Mouse (Mus musculus): ENCODE results near the gene Olfr875. TPM values are rescaled to one million over a fixed set of nuclear protein-coding genes. Genes with fewer than 3 reads are reported as not detected.
A peak's percentile ranks its signal among the peaks of the same experiment; 100 is the strongest.
"Not testable (repeated sequence)": the region's sequence is repeated elsewhere in the genome, so short reads cannot be mapped to it uniquely, and the experiment has no call there.

Olfr875 gene
- polyA plus RNA-seq (2016; fragmentation: Nextera tagmentation; extraction: Ambion mirVana) = not detected in 2 replicates

- ATAC-seq (ENCODE audit: low FRiP score) = no peak
- Histone ChIP-seq H3K4me2 (no peak within 1 kb of the TSS), H3K9ac (no peak within 1 kb of the TSS), H3K4me3 (replicated peaks) (no peak within 1 kb of the TSS), H3K9me3 (no peaks in the 10 kb centered on the region), H3K27me3 (no peaks in the 10 kb centered on the region), H3K36me3 (replicated peaks) (no peaks in the 10 kb centered on the region), H3K27ac (no peak within 1 kb of the TSS), H3K4me1 (no peaks in the 10 kb centered on the region)
- WGBS = 39% methylated on average over 2 of the region's 2 CpGs
Observed at GRCm38 (mm10) chr9:37771759-37772158, at the start of gene Olfr875. Olfr875 (plus strand) TSS chr9:37771857.

- WGBS = 93% methylated on average over 1 of the region's 1 CpGs
- Histone ChIP-seq H3K27me3 (no peaks in the 10 kb centered on the region), H3K4me3 (replicated peaks) (no peak overlapping the region), H3K4me1 (no peaks in the 10 kb centered on the region), H3K36me3 (replicated peaks) (no peaks in the 10 kb centered on the region), H3K9me3 (no peaks in the 10 kb centered on the region), H3K9ac (no peak overlapping the region), H3K4me2 (no peak overlapping the region), H3K27ac (no peak overlapping the region)
- ATAC-seq (ENCODE audit: low FRiP score) = no peak
Observed at GRCm38 (mm10) chr9:37734310-37734709, 37.3 kb upstream of the Olfr875 start.

- no peak within 1 kb of the TSS for H3K27ac ChIP-seq
- no peak within 1 kb of the TSS for H3K4me2 ChIP-seq
- no peak within 1 kb of the TSS for H3K9ac ChIP-seq
- no peaks in the 10 kb centered on the region for H3K36me3 ChIP-seq (replicated peaks)
- H3K4me3 ChIP-seq (replicated peaks) = no peak within 1 kb of the TSS
- H3K27me3 ChIP-seq = no peaks in the 10 kb centered on the region
- no peak for ATAC-seq (ENCODE audit: low FRiP score)
- H3K9me3 ChIP-seq = no peaks in the 10 kb centered on the region
- H3K4me1 ChIP-seq = peaks cover under 1% of the 10 kb centered on the region; the same call in 1 of the 2 replicates
Observed at GRCm38 (mm10) chr9:37744806-37745205, 26.9 kb upstream of the Olfr875 start, which contains the start of gene Olfr874. Olfr874 (plus strand) TSS chr9:37745106.

GRCm38 (mm10) chr9:37750319-37751075 is 21.2 kb upstream of the Olfr875 start:
- Histone ChIP-seq H3K36me3 (replicated peaks) (no peaks in the 10 kb centered on the region), H3K4me3 (replicated peaks) (no peak overlapping the region), H3K4me2 (peak overlapping the region; percentile 29), H3K9me3 (no peaks in the 10 kb centered on the region), H3K27me3 (no peaks in the 10 kb centered on the region), H3K27ac (no peak overlapping the region), H3K9ac (no peak overlapping the region), H3K4me1 (peaks cover 12% of the 10 kb centered on the region)
- ATAC-seq (ENCODE audit: low FRiP score) = peak; percentile 77
- WGBS = 13% methylated on average over 7 of the region's 7 CpGs

- Histone ChIP-seq H3K4me1 (peaks cover 12% of the 10 kb centered on the region), H3K9me3 (no peaks in the 10 kb centered on the region), H3K36me3 (replicated peaks) (no peaks in the 10 kb centered on the region), H3K4me3 (replicated peaks) (no peak overlapping the region), H3K4me2 (no peak overlapping the region), H3K27me3 (no peaks in the 10 kb centered on the region), H3K9ac (no peak overlapping the region), H3K27ac (no peak overlapping the region)
- no peak for ATAC-seq (ENCODE audit: low FRiP score)
- WGBS = 65% methylated on average over 2 of the region's 2 CpGs
Observed at GRCm38 (mm10) chr9:37751467-37751866, 20.2 kb upstream of the Olfr875 start.

- Histone ChIP-seq H3K36me3 (replicated peaks) (no peaks in the 10 kb centered on the region), H3K27ac (no peak overlapping the region), H3K9ac (no peak overlapping the region), H3K27me3 (no peaks in the 10 kb centered on the region), H3K4me2 (no peak overlapping the region), H3K4me1 (peaks cover 12% of the 10 kb centered on the region), H3K4me3 (replicated peaks) (no peak overlapping the region), H3K9me3 (no peaks in the 10 kb centered on the region)
- WGBS = 68% methylated on average over 4 of the region's 4 CpGs
- ATAC-seq (ENCODE audit: low FRiP score) = no peak
Observed at GRCm38 (mm10) chr9:37752006-37752405, 19.7 kb upstream of the Olfr875 start.

- WGBS = 77% methylated on average over 2 of the region's 2 CpGs
- Histone ChIP-seq H3K4me2 (no peak overlapping the region), H3K27ac (no peak overlapping the region), H3K9ac (no peak overlapping the region), H3K4me1 (no peaks in the 10 kb centered on the region), H3K4me3 (replicated peaks) (no peak overlapping the region), H3K9me3 (no peaks in the 10 kb centered on the region), H3K36me3 (replicated peaks) (no peaks in the 10 kb centered on the region), H3K27me3 (no peaks in the 10 kb centered on the region)
- ATAC-seq (ENCODE audit: low FRiP score) = no peak
Observed at GRCm38 (mm10) chr9:37761728-37762127, 9.9 kb upstream of the Olfr875 start.

- H3K9me3 ChIP-seq = no peaks in the 10 kb centered on the region
- H3K36me3 ChIP-seq (replicated peaks) = no peaks in the 10 kb centered on the region
- H3K27ac ChIP-seq = no peak overlapping the region
- H3K4me2 ChIP-seq = no peak overlapping the region
- WGBS = 59% methylated on average over 2 of the region's 2 CpGs
- H3K9ac ChIP-seq = no peak overlapping the region
- ATAC-seq (ENCODE audit: low FRiP score) = no peak
- H3K4me3 ChIP-seq (replicated peaks) = no peak overlapping the region
- H3K4me1 ChIP-seq = no peaks in the 10 kb centered on the region
- H3K27me3 ChIP-seq = no peaks in the 10 kb centered on the region
Observed at GRCm38 (mm10) chr9:37762541-37762940, 9.1 kb upstream of the Olfr875 start.

GRCm38 (mm10) chr9:37770661-37771060 is 996 bp upstream of the Olfr875 start:
- ATAC-seq (ENCODE audit: low FRiP score) = no peak
- Histone ChIP-seq H3K9me3 (no peaks in the 10 kb centered on the region), H3K27ac (no peak overlapping the region), H3K36me3 (replicated peaks) (no peaks in the 10 kb centered on the region), H3K9ac (no peak overlapping the region), H3K4me3 (replicated peaks) (no peak overlapping the region), H3K4me2 (no peak overlapping the region), H3K4me1 (no peaks in the 10 kb centered on the region), H3K27me3 (no peaks in the 10 kb centered on the region)
- WGBS = 77% methylated on average over 2 of the region's 2 CpGs

GRCm38 (mm10) chr9:37782766-37783260 is 11.2 kb downstream of the Olfr875 start:
- H3K27me3 ChIP-seq = no peaks in the 10 kb centered on the region
- no peaks in the 10 kb centered on the region for H3K36me3 ChIP-seq (replicated peaks)
- peak; percentile 90 for ATAC-seq (ENCODE audit: low FRiP score)
- H3K4me2 ChIP-seq = peak overlapping the region; percentile 48
- peak overlapping the region; percentile 49; the same call in 1 of the 2 replicates for H3K9ac ChIP-seq
- H3K27ac ChIP-seq = peak overlapping the region; percentile 82
- no peaks in the 10 kb centered on the region for H3K9me3 ChIP-seq
- peak overlapping the region; percentile 23 for H3K4me3 ChIP-seq (replicated peaks)
- 2% methylated on average over 7 of the region's 7 CpGs for WGBS
- H3K4me1 ChIP-seq = peaks cover 7% of the 10 kb centered on the region

GRCm38 (mm10) chr9:37783394-37784387 is 12.0 kb downstream of the Olfr875 start:
- Histone ChIP-seq H3K27ac (peak overlapping the region; percentile 82; the same call in 1 of the 2 replicates), H3K4me2 (peak overlapping the region; percentile 48; the same call in 1 of the 2 replicates)
- H3K4me1 ChIP-seq; H3K36me3 ChIP-seq (replicated peaks); H3K4me3 ChIP-seq (replicated peaks); H3K27me3 ChIP-seq; H3K9me3 ChIP-seq; H3K9ac ChIP-seq: not testable (repeated sequence)
- peak; percentile 56; the same call in 1 of the 2 replicates for ATAC-seq (ENCODE audit: low FRiP score)
- WGBS = 47% methylated on average over 11 of the region's 15 CpGs

GRCm38 (mm10) chr9:37786411-37786810 is 14.8 kb downstream of the Olfr875 start:
- 78% methylated on average over 2 of the region's 2 CpGs for WGBS
- Histone ChIP-seq H3K9ac (no peak overlapping the region), H3K4me2 (no peak overlapping the region), H3K4me3 (replicated peaks) (no peak overlapping the region), H3K27me3 (no peaks in the 10 kb centered on the region), H3K9me3 (no peaks in the 10 kb centered on the region), H3K27ac (no peak overlapping the region), H3K4me1 (peaks cover 7% of the 10 kb centered on the region), H3K36me3 (replicated peaks) (no peaks in the 10 kb centered on the region)
- no peak for ATAC-seq (ENCODE audit: low FRiP score)
